Mouse (Mus musculus): ENCODE data around the gene Esrrg.

Esrrg gene

DNA sequence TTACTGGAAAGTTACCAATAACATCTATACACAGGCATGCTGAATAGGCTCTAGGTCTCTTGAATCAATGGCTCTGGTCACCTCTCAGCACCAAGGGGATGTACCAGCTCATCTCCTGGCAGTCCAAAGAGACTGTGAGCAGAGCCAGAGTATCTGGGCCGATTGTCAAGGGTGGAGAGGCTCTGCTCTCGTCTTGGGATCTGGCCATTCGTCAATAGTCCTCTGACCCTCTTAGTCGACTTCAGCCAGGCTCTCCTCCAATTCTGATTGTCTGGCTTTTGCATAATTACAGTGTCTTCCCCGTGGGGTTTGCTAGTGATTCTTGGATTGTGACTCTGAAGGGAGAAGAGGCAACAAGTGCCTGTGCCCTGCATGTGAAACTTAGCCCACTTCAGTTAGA lies 41.3 kb downstream of the Esrrg start:
- no peak for DNase-seq (ENCODE audit: low spot score in 2 of 2)

DNA sequence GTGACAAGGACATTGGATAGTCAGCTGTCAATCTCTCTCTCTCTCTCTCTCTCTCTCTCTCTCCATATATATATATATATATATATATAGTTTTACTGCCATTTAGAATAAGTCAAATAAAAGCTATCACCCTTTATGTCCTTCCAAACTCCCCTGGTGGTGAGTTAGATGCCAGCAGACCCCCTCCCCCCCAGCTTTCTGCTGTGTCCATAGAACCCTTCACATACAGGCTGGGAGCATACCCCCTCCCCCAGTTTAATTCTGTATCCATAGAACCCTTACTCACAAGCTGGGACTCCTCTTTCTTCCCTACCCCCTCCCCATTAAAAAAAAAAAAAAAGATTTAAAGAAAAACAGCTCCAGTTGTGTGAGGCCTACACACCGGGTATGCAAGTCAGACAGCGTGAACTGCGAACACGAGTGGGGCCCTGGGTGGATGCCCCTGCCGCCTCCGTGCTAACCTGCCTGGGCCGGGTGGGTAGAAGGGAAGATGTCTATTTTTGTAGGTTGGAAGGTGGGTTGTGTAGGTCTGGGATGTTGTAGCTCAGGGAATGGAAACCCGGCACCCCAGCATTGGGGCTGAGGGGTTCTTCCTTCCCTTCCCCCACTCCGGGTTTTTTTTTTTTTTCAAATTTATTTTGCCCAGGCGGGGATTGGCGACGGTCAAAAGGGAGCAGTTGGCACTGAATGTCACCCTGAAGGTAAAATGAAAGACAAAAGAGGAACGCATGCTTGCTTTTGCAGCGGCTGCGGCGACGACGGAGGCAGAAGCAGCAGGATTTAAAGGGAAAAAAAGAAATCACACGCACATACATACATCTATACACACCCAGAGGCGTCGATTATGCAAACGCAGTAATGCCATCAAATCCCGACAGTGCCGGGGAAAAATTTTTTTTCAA lies 42.4 kb downstream of the Esrrg start:
- DNase-seq (ENCODE audit: low spot score in 2 of 2) = no peak

DNA sequence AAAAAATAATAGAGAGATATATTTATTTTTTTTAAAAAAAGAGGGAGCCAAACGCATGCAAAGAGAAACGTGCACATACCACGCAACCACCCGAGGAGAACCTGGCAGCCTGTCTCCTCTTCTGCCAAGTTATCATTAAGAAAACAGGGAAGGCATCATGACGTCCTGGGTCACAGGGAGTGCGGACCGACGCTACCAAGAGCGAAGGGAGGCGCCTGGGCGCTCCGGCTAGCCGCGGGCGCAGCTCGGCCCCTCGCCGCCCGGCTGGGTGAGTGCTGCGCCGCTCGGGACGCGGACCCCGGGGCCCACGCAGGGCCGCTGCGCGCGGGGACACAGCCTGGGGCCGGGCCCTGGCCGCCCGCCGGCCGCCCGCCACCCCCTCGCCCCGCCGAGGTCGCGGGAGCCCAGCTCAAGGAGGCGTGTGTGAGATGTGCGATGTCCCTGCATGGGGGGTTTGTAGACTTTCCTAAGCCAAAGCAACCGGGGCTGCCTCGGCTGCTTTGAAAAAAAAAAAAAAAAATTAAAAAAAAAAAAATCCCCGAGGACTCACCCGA lies 43.2 kb downstream of the Esrrg start:
- no peak for DNase-seq (ENCODE audit: low spot score in 2 of 2)

DNA sequence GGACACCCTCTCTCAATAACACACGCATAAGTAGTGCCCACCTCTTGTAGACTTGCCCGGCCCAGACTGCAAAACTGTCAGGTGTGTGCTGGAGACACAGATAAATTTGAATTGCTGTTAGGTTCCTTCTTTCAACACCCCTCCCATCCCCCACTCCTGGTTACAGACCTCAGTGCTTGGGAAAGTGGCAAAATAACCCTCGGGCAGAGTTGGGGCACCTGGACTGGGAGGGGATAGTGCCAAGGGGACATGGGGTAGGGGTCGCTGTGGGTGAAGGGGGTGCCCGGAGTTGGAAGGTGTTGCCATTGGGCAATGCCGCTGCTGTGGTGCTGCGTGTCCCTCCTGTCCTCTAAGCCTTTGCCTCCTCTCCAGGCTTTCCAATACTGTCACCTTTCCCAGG lies 43.9 kb downstream of the Esrrg start:
- DNase-seq (ENCODE audit: low spot score in 2 of 2) = no peak

DNA sequence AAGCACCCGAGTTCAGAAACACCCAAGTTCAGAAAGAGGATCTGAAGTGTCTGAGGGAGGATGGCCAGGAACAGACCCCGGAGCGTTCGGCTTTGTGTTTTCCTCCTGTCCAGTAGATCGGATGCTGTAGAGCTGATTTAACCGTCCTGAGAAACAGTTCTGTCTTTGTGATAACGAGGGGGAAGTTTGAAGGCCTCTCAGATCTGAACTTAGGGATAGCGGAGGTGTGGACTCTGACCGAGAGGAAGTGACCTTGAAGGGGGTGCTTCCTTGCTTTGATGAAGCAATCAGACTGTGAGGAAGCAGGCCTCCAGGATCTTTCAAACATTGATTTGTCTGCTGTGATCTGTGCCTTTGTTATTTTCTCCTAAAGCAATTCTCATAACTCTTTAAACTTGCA lies 44.8 kb downstream of the Esrrg start:
- DNase-seq (ENCODE audit: low spot score in 2 of 2) = no peak

DNA sequence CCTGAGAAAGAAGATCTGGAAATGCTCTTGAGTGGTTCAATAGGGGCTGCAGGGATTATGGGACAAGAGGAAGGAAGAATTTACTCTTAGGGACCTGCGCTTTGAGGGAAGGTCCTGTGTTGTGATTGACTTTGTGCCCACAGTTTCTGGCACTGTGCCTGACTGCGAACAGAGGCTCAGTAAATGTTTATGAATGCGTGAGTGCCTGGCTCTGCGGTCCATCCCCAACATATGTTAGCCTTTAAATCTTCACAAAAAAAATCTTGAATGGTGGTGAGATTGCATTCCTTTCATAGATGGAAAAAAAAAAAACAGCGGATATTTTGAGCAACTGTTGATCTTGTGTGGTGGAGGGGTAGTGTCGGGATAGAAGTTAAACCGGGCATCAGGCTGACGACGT lies 52.4 kb downstream of the Esrrg start:
- no peak for DNase-seq (ENCODE audit: low spot score in 2 of 2)

DNA sequence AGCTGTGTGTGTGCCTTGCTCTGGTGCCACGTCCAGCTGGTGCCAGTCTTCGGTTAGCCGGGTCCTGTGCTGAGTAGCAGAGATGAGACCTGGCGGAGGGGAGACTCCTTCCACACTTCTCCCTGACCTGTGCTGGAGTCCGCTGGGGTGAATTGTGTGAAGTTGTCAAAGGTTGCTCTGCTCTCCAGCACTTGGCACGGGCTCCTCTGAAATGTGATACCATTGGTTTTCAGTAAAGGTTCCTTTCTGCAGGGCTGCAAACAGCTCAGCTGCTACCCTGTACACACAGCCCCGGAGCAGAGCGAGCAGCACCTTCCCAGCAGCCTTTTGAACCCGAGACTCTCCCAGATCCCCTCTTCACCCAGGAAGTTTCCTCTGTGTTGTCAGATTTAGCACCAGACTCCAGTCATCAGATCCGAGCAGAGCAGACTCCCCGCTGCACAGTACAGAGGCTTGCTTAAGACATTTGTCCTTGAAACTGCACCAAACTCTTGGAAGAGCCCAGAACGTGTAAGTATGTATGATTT lies 53.6 kb downstream of the Esrrg start:
- no peak for DNase-seq (ENCODE audit: low spot score in 2 of 2)

DNA sequence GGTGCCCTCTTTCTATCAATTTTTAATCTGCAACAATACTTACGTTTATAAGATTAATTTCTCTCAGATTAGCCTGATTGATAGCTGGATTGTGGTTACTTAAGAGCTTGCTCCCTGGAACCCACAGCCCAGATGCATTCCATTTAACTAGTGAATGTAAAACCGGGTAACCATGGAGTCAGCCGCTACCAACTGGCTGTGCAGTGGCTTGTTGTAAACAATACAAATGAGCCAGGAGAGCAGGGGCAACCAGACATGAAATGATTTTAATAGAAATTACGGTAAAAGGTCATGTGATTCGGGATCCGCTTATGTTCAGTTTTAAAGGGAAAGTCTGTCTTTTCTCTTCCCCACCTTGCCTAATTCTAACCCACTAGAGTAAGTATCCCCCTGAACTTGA lies 54.8 kb downstream of the Esrrg start:
- no peak for DNase-seq (ENCODE audit: low spot score in 2 of 2)

DNA sequence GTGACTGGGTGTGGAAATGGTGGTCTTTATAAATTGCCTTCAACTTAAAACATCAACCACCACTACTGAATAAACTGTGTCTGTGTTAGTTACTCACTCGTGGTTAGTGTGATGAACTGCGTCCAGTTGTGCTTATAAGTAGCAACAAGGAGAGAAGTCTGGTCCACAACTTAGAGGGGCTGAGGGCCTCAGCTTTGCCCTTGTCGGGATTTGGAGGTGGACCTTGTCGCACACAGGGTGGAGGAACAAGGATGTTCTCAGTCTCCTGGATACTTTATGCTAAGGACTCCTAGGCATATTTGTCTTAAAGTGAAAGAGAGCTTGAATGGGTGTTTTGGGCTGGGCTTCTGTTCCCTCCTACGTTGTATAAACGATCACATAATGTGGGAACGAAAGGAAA lies 55.7 kb downstream of the Esrrg start:
- DNase-seq (ENCODE audit: low spot score in 2 of 2) = no peak

DNA sequence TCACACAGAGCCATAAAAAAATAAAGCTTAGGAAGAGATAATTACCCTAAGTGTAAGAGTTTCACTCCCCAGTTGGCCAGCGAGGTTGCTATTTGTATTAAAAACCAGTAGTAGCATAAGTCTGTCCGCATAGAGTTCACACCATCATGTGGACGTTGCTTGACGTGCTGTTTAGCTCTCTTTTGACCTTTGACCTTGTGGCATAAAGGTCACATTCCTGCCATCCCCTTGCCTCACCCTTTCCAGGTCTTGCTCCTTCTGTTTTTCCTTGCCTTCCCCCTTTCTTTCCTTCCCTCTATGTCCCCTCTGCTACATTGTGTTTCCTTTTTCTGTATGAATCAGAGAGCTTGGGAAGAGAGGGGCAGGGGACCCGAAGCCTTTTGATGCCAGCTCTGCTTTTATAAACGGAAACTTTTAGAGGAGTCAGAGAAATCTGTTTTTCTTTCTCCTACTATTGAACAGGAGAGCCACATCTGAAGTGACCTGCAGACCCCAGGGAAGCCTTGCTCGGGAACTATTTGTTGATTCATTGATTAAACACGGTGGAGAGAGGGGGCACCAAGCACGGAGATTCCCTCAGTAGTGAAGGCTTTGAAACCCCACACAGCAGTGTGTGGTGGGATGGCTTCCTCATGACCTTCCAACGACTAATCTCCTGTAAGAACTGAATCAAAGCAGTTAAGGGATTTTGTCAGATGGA lies 57.5 kb downstream of the Esrrg start:
- no peak for DNase-seq (ENCODE audit: low spot score in 2 of 2)

DNA sequence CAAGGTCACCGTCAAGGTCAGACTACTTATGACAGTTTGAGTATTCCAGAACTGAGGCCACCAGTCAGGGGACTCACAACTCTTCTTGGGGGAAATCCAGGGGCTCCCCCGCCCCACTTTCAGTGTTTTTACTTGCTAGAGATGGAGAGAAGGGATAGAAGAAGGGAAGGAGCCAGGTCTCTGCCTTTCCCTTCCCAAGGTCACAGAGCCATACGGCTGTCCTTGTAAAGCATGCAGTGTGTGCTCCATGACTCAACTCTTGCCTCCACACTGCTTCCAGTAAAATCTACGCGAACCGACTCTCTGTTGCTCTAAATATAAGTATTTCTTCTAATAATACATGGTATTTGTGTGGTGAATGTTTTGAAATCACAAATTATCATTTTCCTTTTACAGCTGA lies 61.2 kb downstream of the Esrrg start:
- no peak for DNase-seq (ENCODE audit: low spot score in 2 of 2)

DNA sequence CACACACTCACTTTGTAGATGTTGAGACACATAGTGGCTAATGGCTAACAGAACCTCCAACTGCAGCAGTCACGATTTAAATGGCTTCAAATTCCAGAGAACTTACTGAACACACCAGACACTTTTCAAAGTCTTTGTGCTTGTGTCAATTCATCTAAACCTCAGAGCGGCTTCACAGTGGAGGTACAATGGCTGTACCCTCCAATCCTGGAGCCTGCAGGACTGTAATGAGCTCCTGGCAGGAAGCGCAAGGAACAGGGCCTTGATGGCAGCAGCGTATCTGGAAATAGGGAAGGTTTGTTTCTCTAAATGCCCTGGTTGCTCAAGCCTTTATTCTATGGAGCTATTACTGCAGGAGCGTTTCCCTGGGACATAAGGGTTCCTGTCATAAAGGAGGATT lies 63.9 kb downstream of the Esrrg start:
- DNase-seq (ENCODE audit: low spot score in 2 of 2) = no peak

DNA sequence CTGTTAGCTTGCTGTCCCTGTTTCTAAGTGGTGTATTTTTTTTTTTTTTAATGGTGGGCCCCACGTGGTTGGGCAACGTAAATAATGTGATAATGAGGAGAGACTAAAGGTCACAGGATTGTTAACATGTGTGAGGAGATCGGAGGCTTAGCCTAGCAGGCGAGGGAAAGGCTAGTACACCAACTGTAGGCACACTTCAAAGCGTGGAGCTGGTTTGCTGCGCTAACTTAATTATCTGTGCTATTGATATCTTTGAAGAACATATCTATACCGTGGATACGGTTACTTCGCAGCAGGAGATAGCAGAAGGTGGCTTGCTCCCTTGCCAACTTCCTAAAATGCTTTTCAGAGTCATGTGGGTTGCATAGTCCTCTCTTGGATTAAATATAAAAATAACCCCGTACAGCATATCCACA lies 66.2 kb downstream of the Esrrg start:
- DNase-seq (ENCODE audit: low spot score in 2 of 2) = no peak

DNA sequence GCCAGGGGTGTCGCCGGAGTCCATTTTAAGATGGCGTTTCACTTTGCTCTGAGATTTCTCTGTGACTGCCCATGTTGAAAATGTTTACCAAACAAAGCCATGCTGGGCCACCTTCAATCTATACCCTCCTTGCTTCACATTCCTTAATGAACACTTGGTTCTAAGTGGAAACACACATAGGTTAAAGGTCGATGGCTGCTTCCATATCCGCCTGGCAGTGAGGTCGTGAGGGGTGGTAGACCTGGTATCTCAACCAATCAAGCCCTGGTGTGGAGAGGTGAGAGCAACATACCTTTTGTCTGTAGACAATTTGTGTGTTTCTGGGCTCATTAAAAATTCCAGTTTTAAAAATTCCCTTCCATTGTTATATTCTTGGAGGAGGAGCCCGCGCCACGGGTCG lies 68.0 kb downstream of the Esrrg start:
- no peak for DNase-seq (ENCODE audit: low spot score in 2 of 2)

DNA sequence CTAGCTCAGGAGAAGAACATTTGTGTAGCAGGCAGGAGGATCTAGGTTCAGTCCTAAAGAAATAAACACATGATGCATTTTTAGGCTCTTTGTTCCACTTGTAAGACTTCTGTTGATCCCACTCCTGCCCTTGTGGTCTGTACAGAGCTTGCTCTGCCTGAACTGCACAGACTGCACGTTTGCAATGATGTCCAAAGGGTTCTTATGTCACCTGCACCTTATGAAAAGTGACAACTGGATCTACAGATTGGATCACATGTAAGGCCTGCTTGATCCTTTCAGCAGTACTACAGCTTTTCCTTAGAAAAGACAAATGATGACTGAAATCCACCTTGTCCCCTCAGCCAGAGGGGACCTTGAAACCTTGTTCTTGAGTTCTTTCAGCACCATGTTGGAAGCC lies 70.7 kb downstream of the Esrrg start:
- DNase-seq (ENCODE audit: low spot score in 2 of 2) = no peak

DNA sequence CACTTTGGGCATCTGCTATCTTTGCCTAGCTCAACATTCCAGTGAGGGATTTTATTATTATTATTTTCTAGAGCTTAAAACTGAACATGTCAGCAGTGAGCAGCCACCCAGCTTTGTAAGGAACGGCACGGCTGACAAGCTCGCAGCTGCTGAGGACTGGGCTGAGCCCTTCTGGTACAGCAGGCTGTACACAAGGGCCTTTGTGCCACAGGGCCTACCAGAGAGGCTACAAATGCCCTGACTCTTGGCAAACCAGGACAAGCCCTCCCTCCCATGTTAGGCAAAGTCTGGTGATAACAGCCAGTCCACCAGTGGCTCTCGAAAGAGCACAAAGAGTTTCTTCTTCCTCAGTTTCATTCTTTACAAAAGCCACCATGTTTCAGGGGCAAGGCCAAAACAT lies 75.9 kb downstream of the Esrrg start:
- DNase-seq (ENCODE audit: low spot score in 2 of 2) = no peak

DNA sequence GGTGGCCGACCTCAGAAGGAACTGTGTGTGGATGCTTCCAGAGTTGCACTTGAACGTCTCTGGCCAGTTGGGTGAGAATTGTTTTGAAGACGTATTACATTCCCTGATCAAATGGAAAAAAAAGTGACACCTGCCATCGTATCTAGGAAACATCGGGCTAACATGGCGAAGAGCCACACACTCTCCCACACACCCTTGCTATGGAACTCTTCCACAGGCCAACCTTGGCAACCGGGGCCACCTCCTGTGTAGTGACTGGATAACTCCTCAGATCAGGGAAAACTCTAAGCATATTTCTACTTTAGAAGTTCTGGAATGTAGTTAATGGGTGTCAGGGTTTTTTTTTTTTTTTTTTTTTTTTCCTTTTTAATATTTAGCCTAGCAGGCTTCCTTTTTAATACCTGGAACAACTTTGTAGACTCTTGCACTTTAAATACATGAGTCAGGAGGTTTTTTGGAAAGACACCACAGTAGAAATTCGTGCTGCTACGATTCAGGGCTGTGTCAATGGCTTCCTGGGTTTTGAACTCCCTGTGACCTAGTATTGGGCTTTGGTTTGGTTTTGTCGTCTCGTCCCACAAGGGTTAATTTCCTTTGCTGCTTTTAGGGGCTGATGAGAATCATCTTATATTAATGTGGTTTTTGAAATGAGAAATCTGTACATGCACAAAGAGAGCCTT lies 83.4 kb downstream of the Esrrg start:
- DNase-seq (ENCODE audit: low spot score in 2 of 2) = no peak

DNA sequence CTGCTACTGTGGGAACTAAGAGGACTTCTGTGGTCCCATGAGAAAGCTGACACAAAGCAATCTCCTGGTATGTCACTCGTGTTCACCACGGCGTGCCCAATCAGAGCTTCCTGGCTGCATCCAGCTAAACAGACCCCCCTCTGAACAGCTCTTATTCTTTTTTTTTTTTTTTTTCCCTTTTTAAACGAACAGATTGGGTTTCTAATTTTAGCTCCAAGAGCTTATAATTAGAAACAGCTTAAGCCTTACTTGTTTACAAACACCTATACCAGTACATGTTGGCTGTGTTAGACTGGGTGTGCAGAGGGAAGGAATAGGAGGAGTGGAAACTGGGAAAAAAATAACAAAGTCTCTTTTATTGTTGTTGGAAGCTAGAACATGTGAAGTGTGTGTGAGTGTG lies 86.3 kb downstream of the Esrrg start:
- no peak for DNase-seq (ENCODE audit: low spot score in 2 of 2)

DNA sequence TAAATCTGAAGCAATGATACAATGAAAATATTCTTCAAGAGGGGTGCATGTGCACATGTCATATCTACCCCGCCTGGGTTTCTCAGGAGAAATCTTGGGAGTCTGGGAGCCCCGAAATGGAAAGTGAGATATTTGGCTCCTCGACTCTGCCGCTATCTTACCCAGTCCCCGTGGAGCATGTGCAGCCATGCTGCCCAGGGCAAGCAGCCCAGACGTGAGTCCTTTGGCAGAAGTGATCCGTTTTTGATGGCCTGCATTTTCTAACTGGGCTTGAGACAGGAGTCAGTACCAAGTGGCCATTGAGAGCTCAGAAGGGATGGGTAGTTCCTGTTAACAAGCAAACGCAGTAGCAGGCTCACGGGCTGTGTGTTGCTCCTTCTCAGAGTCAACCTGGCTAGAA lies 89.6 kb downstream of the Esrrg start:
- no peak for DNase-seq (ENCODE audit: low spot score in 2 of 2)

DNA sequence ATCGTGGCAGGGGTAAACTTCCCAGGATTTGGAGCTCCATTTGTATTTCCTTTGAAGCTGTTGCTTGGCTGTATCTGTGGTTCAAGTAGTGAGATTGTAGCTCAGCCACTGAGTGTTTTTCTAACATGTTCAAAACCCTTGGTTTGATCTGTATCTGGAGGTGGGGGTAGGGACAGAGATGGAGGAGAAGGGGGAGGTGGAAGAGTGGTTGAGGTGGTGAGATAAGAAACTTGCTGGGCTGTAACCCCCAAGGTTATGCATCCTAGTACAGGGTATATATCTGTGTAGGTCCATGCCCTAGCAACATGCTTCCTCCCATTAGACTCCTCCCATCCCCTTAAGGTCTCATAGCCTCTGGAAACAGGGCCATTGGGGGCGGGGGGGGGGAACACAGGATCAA lies 92.4 kb downstream of the Esrrg start:
- no peak for DNase-seq (ENCODE audit: low spot score in 2 of 2)

DNA sequence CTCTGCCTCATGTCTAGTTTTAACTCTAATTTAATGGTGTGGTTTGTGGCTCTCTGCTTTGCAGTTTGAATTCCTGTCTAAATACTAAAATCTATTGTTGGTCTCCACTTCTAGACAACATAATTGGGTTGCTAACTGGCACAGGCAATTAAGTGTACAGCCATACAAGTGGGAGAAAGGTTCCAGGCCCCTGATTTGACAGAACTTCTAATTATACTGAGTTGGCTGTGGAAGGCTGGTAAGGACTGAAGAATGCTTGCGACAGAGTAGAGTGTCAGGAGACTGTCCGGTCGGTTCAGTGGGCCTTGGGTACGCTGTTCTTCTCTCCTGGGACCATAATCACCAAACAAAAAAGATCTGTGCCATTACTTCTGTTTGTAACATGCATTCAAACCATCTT lies 96.3 kb downstream of the Esrrg start:
- DNase-seq (ENCODE audit: low spot score in 2 of 2) = no peak

DNA sequence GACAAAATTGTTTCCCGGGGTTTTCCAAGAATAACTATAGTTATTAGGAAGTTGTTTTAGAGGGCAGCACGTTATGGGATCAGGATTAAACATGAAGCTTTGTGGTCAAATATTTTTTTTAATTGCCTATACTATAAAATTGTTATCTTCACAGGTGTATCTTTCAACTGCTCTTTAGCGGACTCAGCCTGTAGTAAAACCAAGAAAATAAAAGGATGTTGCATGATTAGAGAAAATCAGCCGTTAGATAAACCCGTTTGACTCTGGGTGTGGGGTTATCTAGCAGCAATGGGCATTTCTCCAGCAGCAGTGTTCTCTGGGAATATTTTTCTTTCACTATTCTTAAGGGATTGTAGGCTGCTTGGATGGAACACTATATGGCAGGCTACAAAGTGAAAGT lies 96.8 kb downstream of the Esrrg start:
- DNase-seq (ENCODE audit: low spot score in 2 of 2) = no peak
